ENCODE assay signal across 8 mouse cellular contexts in the genomic region with DNA sequence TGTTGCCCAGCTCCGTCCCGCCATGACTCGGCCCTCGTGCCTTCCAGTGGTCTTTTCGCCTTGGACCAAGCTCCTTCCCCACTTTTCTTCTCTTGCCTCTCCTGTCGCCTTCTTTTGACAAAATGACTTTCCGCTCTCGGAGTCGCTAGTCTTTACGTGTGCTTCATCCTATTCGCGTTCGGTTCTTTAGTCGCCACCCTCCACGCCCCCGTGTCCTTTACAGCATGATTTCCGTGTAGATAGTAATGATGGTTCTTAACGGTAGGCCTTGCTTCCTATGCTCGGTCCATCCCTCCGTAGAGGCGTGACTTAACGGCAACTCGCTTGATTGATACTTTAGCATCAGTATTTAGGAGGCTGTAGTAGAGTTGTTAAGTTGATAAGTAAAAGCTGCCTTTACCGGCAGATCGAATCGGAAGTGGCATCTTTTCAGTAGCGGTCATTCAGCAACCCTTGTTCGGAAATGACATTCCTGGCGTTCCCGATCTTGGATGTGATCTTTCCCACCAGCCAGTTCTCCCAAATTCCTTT. TPM values are rescaled to one million over a fixed set of nuclear protein-coding genes. Genes with fewer than 3 reads are reported as not detected.
DNase-seq lines count a peak whose midpoint lies in the region; ATAC-seq and TF ChIP-seq lines count a peak whose summit lies in the region.

No protein-coding gene starts in this region.

- ATAC-seq in midbrain, embryonic 11.5 days (ENCODE audit: low FRiP score) = no peak

- peak overlapping the region; percentile 94 for H3K27ac ChIP-seq in left cerebral cortex, adult 2 months
- H3K27ac ChIP-seq in midbrain, embryonic 11.5 days (ENCODE audit: low read depth, low read length) = peak overlapping the region; percentile 49

- H3K4me1 ChIP-seq in erythroblast, embryonic 14.5 days (ENCODE audit: control insufficient read depth) = peaks cover 40% of the 10 kb centered on the region
- H3K4me1 ChIP-seq in midbrain, embryonic 11.5 days (ENCODE audit: control insufficient read depth, insufficient read depth, low read length) = peaks cover 14% of the 10 kb centered on the region

- peaks cover 39% of the 10 kb centered on the region for H3K36me3 ChIP-seq in erythroblast, embryonic 14.5 days (ENCODE audit: control insufficient read depth)
- peaks cover 20% of the 10 kb centered on the region for H3K36me3 ChIP-seq in midbrain, embryonic 11.5 days (ENCODE audit: control insufficient read depth, insufficient read depth, low read length)

- peak overlapping the region; percentile 82 for H3K4me2 ChIP-seq in midbrain, embryonic 11.5 days

- no peak for TF ChIP-seq CTCF in left cerebral cortex, adult 2 months (IDR thresholded peaks at IDR 0.05)

- 2% methylated on average over 30 of the region's 30 CpGs for WGBS in large intestine, adult 2 months
- under 1% methylated on average over 30 of the region's 30 CpGs for WGBS in midbrain, embryonic 11.5 days

- H3K9me3 ChIP-seq in erythroblast, embryonic 14.5 days (ENCODE audit: control insufficient read depth, low read length) = no peaks in the 10 kb centered on the region
- H3K9me3 ChIP-seq in midbrain, embryonic 11.5 days (ENCODE audit: control insufficient read depth, low read length) = no peaks in the 10 kb centered on the region

- peak overlapping the region; percentile 91 for H3K4me3 ChIP-seq in left cerebral cortex, adult 2 months
- peak overlapping the region; percentile 79 for H3K4me3 ChIP-seq in erythroblast, embryonic 14.5 days (replicated peaks)
- peak overlapping the region; percentile 68 for H3K4me3 ChIP-seq in midbrain, embryonic 11.5 days (ENCODE audit: low read depth, low read length)

- H3K27me3 ChIP-seq in erythroblast, embryonic 14.5 days (ENCODE audit: control insufficient read depth) = no peaks in the 10 kb centered on the region
- no peaks in the 10 kb centered on the region for H3K27me3 ChIP-seq in midbrain, embryonic 11.5 days (ENCODE audit: control insufficient read depth, insufficient read depth, low read length)

- intact Hi-C loops in left cerebral cortex, adult 2 months (cut with DNase I) = no loop called here

- H3K9ac ChIP-seq in midbrain, embryonic 11.5 days (ENCODE audit: low read length) = peak overlapping the region; percentile 71

- peak in 1 of 2 experiments; percentile 44 for DNase-seq in left cerebral cortex, adult 2 months (ENCODE audit: extremely low spot score in 1 of 2, low spot score in 2 of 2)
- DNase-seq in left cerebral cortex, adult 11 months (ENCODE audit: low spot score) = no peak
- peak; percentile 54 for DNase-seq in T-cell, adult 2 months (ENCODE audit: low spot score)
- DNase-seq in large intestine, adult 2 months (ENCODE audit: low read depth, low spot score) = peak; percentile 27
- DNase-seq in midbrain, embryonic 11.5 days (ENCODE audit: low spot score, missing footprints) = peak; percentile 96
- DNase-seq in urinary bladder, postnatal 36 days (ENCODE audit: low spot score in 2 of 2) = no peak
- DNase-seq in thymus, postnatal 25 days = no peak

RNA-seq across cellular contexts. Expression of gene Cct3, which starts 0.5 kb away (rescaled TPM):
- 100 to 1,000 TPM; 168 to 170 TPM for total RNA-seq in left cerebral cortex, adult 2 months (2021)
- polyA plus RNA-seq in erythroblast, embryonic 14.5 days (2012) = 1.6 and 3.8 TPM in 2 replicates
- 159 and 172 TPM in 2 replicates for polyA plus RNA-seq in large intestine, adult 2 months (2012; rRNA removed)
- 746 and 783 TPM in 2 replicates for polyA plus RNA-seq in midbrain, embryonic 11.5 days (2014; fragmentation: Nextera tagmentation; extraction: Ambion mirVana)

RNA-seq across cellular contexts. Expression of gene Tsacc, which starts 0.6 kb away (rescaled TPM):
- total RNA-seq in left cerebral cortex, adult 2 months (2021) = 1 to 10 TPM; 3.7 to 3.8 TPM
- 0.08 and 0.12 TPM in 2 replicates for polyA plus RNA-seq in erythroblast, embryonic 14.5 days (2012)
- 2.4 and 3.1 TPM in 2 replicates for polyA plus RNA-seq in large intestine, adult 2 months (2012; rRNA removed)
- 7.5 and 7.9 TPM in 2 replicates for polyA plus RNA-seq in midbrain, embryonic 11.5 days (2014; fragmentation: Nextera tagmentation; extraction: Ambion mirVana)

RNA-seq across cellular contexts. Expression of gene Gm38392, which starts 10.4 kb away (rescaled TPM):
- under 1 TPM in 1 of 2 experiments, not detected in 1; 0.59 TPM for total RNA-seq in left cerebral cortex, adult 2 months (2021)
- not detected in 2 replicates for polyA plus RNA-seq in erythroblast, embryonic 14.5 days (2012)
- polyA plus RNA-seq in large intestine, adult 2 months (2012; rRNA removed) = 0.30 TPM in 1 of 2 replicates, not detected in the other
- polyA plus RNA-seq in midbrain, embryonic 11.5 days (2014; fragmentation: Nextera tagmentation; extraction: Ambion mirVana) = 0.11 TPM in 1 of 2 replicates, not detected in the other

RNA-seq across cellular contexts. Expression of gene Glmp, which starts 27.4 kb away (rescaled TPM):
- total RNA-seq in left cerebral cortex, adult 2 months (2021) = 10 to 100 TPM; 77.5 to 91.1 TPM
- 4.4 and 10.8 TPM in 2 replicates for polyA plus RNA-seq in erythroblast, embryonic 14.5 days (2012)
- 194 and 196 TPM in 2 replicates for polyA plus RNA-seq in large intestine, adult 2 months (2012; rRNA removed)
- 70.2 and 73.7 TPM in 2 replicates for polyA plus RNA-seq in midbrain, embryonic 11.5 days (2014; fragmentation: Nextera tagmentation; extraction: Ambion mirVana)

RNA-seq across cellular contexts. Expression of gene Tmem79, which starts 38.6 kb away (rescaled TPM):
- total RNA-seq in left cerebral cortex, adult 2 months (2021) = 1 to 10 TPM; 1.2 to 1.4 TPM
- 0.09 and 0.25 TPM in 2 replicates for polyA plus RNA-seq in erythroblast, embryonic 14.5 days (2012)
- polyA plus RNA-seq in large intestine, adult 2 months (2012; rRNA removed) = 30.3 and 41.6 TPM in 2 replicates
- 0.90 and 1.4 TPM in 2 replicates for polyA plus RNA-seq in midbrain, embryonic 11.5 days (2014; fragmentation: Nextera tagmentation; extraction: Ambion mirVana)

Comparison
In these comparisons a context has a peak if more than half of its experiments do, and no peak if none do; other contexts are left out.
1. DNase-seq: peak in T-cell, adult 2 months (single experiment), large intestine, adult 2 months (single experiment) and midbrain, embryonic 11.5 days (single experiment); none in left cerebral cortex, adult 11 months (single experiment), urinary bladder, postnatal 36 days (0 of 2) and thymus, postnatal 25 days (single experiment).
2. RNA of gene Cct3, which starts 0.5 kb away (polyA plus RNA-seq): 746 to 783 TPM in midbrain, embryonic 11.5 days and 159 to 172 TPM in large intestine, adult 2 months; 1.6 to 3.8 TPM in erythroblast, embryonic 14.5 days; every median in the first group is over 10 times any median in the second.
3. Peak in every context shown above with its lines, with median percentiles within 50 percentile points of each other: H3K4me3 ChIP-seq.